Mouse (Mus musculus): ENCODE data around the gene Adam23. TPM values are rescaled to one million over a fixed set of nuclear protein-coding genes. Genes with fewer than 3 reads are reported as not detected.
A peak's percentile ranks its signal among the peaks of the same experiment; 100 is the strongest.

The Adam23 gene
- polyA plus RNA-seq, 1 experiment from 2014 or later, result not detected

DNA sequence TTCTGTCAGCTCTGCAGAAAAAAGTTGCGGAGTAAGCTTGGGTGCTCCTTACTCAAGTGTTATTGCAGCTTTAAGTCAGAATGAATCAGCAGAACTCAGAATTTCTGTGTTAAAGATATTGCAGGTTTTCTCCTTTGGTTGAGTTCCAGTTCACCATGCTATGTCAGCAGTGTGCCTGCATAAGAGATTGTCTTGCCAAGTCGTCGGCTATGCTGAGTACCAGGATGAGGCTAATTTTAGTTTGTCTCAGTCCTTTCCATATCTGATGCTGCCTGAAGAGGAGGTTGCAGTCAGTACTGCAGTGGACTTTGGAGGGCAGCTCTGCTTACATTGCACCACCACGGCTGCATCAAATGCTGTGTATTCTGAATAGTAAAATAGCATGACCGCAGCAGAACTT is 33.3 kb downstream of the Adam23 start:
- CTCF ChIA-PET, result no interaction called here
- no peak for TF ChIP-seq CTCF (IDR thresholded peaks at IDR 0.05)
- H3K27me3 ChIP-seq, result peaks cover 26% of the 10 kb centered on the region
- POLR2A ChIA-PET, result no interaction called here
- DNase-seq (ENCODE audit: low read depth, low spot score) (no peak), ATAC-seq (no peak)
- in situ Hi-C loops (cut with MboI; ENCODE audit: low pct_unique_long_range_greater_than_20kb), result no loop called here

- CTCF ChIA-PET, result no interaction called here
- peaks cover 11% of the 10 kb centered on the region for H3K27me3 ChIP-seq
- DNase-seq (ENCODE audit: low read depth, low spot score), result no peak
- in situ Hi-C loops (cut with MboI; ENCODE audit: low pct_unique_long_range_greater_than_20kb), result no loop called here
- POLR2A ChIA-PET, result no interaction called here
- no peak for ATAC-seq
- no peak for TF ChIP-seq CTCF (IDR thresholded peaks at IDR 0.05)
Observed at GRCm38 (mm10) chr1:63484646-63485045, 39.0 kb downstream of the Adam23 start.

- in situ Hi-C loops (cut with MboI; ENCODE audit: low pct_unique_long_range_greater_than_20kb), result no loop called here
Observed at GRCm38 (mm10) chr1:63486646-63487045, 41.0 kb downstream of the Adam23 start.

DNA sequence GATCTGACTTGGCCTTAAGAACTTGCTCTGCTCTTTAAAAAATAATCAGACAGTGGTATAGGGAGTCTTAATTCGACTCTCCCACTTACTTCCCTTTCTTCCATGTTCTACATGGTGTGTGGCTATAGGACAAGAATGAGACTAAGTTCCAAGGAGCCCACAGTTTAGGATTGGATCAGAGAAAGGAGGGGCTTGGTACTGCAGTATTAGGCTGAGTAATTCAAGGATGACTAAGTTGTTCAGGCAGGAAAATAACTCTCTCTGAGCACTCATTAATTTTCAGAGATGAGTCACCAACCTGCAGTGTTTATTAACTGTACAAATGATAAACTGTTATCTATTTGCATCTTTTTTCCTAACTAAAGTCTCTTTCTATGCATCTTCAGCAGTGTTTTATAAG is 45.3 kb downstream of the Adam23 start:
- TF ChIP-seq CTCF (IDR thresholded peaks at IDR 0.05), result no peak
- H3K27me3 ChIP-seq, result peaks cover 9% of the 10 kb centered on the region
- POLR2A ChIA-PET, result interaction anchor here (0.5 kb wide), 1 partner anchor 1892 kb away, joined by 3 read pairs; no protein-coding TSS in a partner anchor
- ATAC-seq (no peak), DNase-seq (ENCODE audit: low read depth, low spot score) (no peak)
- CTCF ChIA-PET, result no interaction called here
- in situ Hi-C loops (cut with MboI; ENCODE audit: low pct_unique_long_range_greater_than_20kb), result no loop called here

More at GRCm38 (mm10) chr1:63486646-63487045, 41.0 kb downstream of the Adam23 start:
- DNase-seq (ENCODE audit: low read depth, low spot score), result no peak
- ATAC-seq, result no peak
- H3K27me3 ChIP-seq, result peaks cover 5% of the 10 kb centered on the region
- ChIA-PET POLR2A (no interaction called here), CTCF (no interaction called here)
- TF ChIP-seq CTCF (IDR thresholded peaks at IDR 0.05), result no peak

DNA sequence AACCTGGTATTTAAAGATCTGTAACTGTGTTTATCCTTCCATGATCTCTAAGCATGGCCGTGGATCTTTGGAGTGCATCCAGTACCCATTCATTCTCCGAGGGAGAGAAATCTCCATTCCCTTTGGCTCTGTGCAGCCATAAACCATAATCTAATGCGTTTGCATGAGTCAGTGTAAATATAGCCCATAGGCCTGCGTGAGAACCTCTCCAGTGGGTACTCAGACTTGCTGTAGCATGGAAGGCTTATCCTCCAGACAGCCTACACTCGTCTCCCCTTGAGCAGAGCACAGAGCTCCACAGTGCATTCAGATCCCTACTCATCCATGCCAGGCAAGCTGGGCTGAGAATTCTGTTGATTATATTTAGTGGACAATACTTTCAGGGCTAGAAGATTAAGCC is 47.6 kb downstream of the Adam23 start:
- no peak for TF ChIP-seq CTCF (IDR thresholded peaks at IDR 0.05)
- POLR2A ChIA-PET, result no interaction called here
- ATAC-seq, result no peak
- H3K27me3 ChIP-seq, result peaks cover 4% of the 10 kb centered on the region
- in situ Hi-C loops (cut with MboI; ENCODE audit: low pct_unique_long_range_greater_than_20kb), result no loop called here
- DNase-seq (ENCODE audit: low read depth, low spot score), result no peak
- CTCF ChIA-PET, result no interaction called here

- in situ Hi-C loops (cut with MboI; ENCODE audit: low pct_unique_long_range_greater_than_20kb), result no loop called here
- TF ChIP-seq CTCF (IDR thresholded peaks at IDR 0.05), result no peak
- peaks cover 19% of the 10 kb centered on the region for H3K27me3 ChIP-seq
- ChIA-PET CTCF (no interaction called here), POLR2A (no interaction called here)
- DNase-seq (ENCODE audit: low read depth, low spot score) (no peak), ATAC-seq (no peak)
Observed at GRCm38 (mm10) chr1:63507386-63507785, 61.7 kb downstream of the Adam23 start.

GRCm38 (mm10) chr1:63508801-63509200 is 63.1 kb downstream of the Adam23 start:
- in situ Hi-C loops (cut with MboI; ENCODE audit: low pct_unique_long_range_greater_than_20kb), result no loop called here

DNA sequence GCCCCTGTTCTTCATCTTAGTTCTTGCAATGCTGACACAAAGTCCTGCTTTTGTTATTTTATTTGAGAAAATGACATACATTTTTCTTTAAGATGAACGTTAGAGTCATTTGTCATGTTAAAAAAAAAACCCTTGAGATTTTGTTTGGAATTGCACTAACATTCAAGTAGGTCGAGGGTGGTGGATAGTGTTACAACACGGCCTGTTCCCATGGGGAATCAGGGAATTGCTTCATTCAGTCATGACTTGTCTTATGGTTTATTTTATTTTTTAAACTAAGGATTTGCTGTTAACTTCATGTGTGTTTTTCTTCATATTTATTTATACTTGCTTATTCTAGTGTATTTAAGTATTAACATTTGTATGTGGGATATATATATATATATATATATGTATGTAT is 65.7 kb downstream of the Adam23 start:
- DNase-seq (ENCODE audit: low read depth, low spot score), result no peak
- ChIA-PET CTCF (no interaction called here), POLR2A (no interaction called here)
- H3K27me3 ChIP-seq, result peaks cover 21% of the 10 kb centered on the region
- TF ChIP-seq CTCF (IDR thresholded peaks at IDR 0.05), result no peak
- in situ Hi-C loops (cut with MboI; ENCODE audit: low pct_unique_long_range_greater_than_20kb), result no loop called here
- no peak for ATAC-seq

More at GRCm38 (mm10) chr1:63508801-63509200, 63.1 kb downstream of the Adam23 start:
- no peak for ATAC-seq
- TF ChIP-seq CTCF (IDR thresholded peaks at IDR 0.05), result no peak
- H3K27me3 ChIP-seq, result peaks cover 27% of the 10 kb centered on the region
- DNase-seq (ENCODE audit: low read depth, low spot score), result no peak
- POLR2A ChIA-PET, result no interaction called here
- CTCF ChIA-PET, result no interaction called here

GRCm38 (mm10) chr1:63517800-63518199 is 72.1 kb downstream of the Adam23 start:
- DNase-seq (ENCODE audit: low read depth, low spot score) (peak; percentile 20), ATAC-seq (peak; percentile 54)
- POLR2A ChIA-PET, result no interaction called here
- peaks cover 16% of the 10 kb centered on the region for H3K27me3 ChIP-seq
- CTCF ChIA-PET, result no interaction called here
- in situ Hi-C loops (cut with MboI; ENCODE audit: low pct_unique_long_range_greater_than_20kb), result no loop called here
- no peak for TF ChIP-seq CTCF (IDR thresholded peaks at IDR 0.05)

GRCm38 (mm10) chr1:63518814-63519213 is 73.1 kb downstream of the Adam23 start:
- in situ Hi-C loops (cut with MboI; ENCODE audit: low pct_unique_long_range_greater_than_20kb), result no loop called here
- H3K27me3 ChIP-seq, result peaks cover 11% of the 10 kb centered on the region
- POLR2A ChIA-PET, result no interaction called here
- CTCF ChIA-PET, result no interaction called here
- no peak for ATAC-seq
- TF ChIP-seq CTCF (IDR thresholded peaks at IDR 0.05), result no peak
- no peak for DNase-seq (ENCODE audit: low read depth, low spot score)

- TF ChIP-seq CTCF (IDR thresholded peaks at IDR 0.05), result no peak
- CTCF ChIA-PET, result no interaction called here
- in situ Hi-C loops (cut with MboI; ENCODE audit: low pct_unique_long_range_greater_than_20kb), result no loop called here
- no peak for DNase-seq (ENCODE audit: low read depth, low spot score)
- POLR2A ChIA-PET, result no interaction called here
- peaks cover 18% of the 10 kb centered on the region for H3K27me3 ChIP-seq
- ATAC-seq, result no peak
Observed at GRCm38 (mm10) chr1:63529901-63530300, 84.2 kb downstream of the Adam23 start.

DNA sequence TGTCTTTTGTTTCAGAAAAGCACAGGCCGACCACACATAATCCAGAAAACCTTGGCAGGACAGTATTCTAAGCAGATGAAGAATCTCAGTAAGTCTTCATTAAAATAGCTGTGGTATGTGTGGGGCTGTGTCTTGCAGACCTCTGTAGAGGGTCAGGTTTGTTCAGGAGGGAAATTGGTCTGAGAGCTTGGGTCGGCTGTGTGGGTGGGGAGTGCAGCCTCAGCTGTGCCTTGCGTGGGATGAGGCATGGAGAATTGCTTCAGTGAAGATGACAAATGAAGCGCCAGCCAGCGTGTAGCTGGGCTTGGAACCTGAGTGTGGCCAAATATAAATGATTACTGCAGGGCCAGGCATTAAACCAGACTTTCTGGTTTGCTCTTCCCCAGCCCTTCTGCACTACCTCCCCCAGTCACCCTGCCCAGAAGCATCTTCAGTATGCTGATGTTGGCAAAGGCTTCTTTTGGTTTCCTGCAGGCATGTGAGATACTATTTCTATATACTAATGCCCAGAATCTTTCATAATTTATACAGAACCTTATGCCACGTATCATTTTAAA is 88.7 kb downstream of the Adam23 start:
- POLR2A ChIA-PET, result no interaction called here
- peaks cover 46% of the 10 kb centered on the region for H3K27me3 ChIP-seq
- TF ChIP-seq CTCF (IDR thresholded peaks at IDR 0.05), result no peak
- in situ Hi-C loops (cut with MboI; ENCODE audit: low pct_unique_long_range_greater_than_20kb), result no loop called here
- DNase-seq (ENCODE audit: low read depth, low spot score) (no peak), ATAC-seq (no peak)
- CTCF ChIA-PET, result no interaction called here
